Comparison of ENCODE assay signal across 23 mouse cellular contexts in genomic region chr15:31044983-31045382, GRCm38 (mm10).
A peak's percentile ranks its signal among the peaks of the same experiment; 100 is the strongest.
DNase-seq lines count a peak whose midpoint lies in the region; ATAC-seq lines count a peak whose summit lies in the region.
"Had no signal": no experiment of that assay in that cellular context is flagged by ENCODE, and none has a peak within 500 bp of the region (broad histone marks: within the 10 kb centered on the region; RNA-seq: fewer than 3 reads in every experiment).

No protein-coding gene starts in this region.

- no peak overlapping the region for H3K9ac ChIP-seq in heart, embryonic 12.5 days
- H3K9ac ChIP-seq: embryonic facial prominence, embryonic 12.5 days; forebrain, embryonic 13.5 days; forebrain, embryonic 15.5 days had no signal

- H3K4me1 ChIP-seq in heart, embryonic 12.5 days (replicated peaks): no peaks in the 10 kb centered on the region
- H3K4me1 ChIP-seq in heart, embryonic 10.5 days: no peaks in the 10 kb centered on the region
- H3K4me1 ChIP-seq: embryonic facial prominence, embryonic 10.5 days; embryonic facial prominence, embryonic 12.5 days; forebrain, embryonic 13.5 days; forebrain, embryonic 15.5 days had no signal

- DNase-seq in heart, adult 11 months: peak; percentile 86
- DNase-seq in heart, adult 8-10 months (ENCODE audit: low spot score): peak; percentile 16
- no peak for DNase-seq in heart, postnatal 25 days (ENCODE audit: low spot score)
- peak; percentile 6 to 20 for DNase-seq in heart, postnatal 10 days
- no peak for DNase-seq in heart, embryonic 10.5 days (ENCODE audit: low spot score)
- no peak for DNase-seq in cerebellum, adult 11 months
- DNase-seq: adrenal gland, adult 8-10 months; adrenal gland, postnatal 14 days; adrenal gland, postnatal 36 days; B cell, adult 2 months; cerebellum, adult 11-12 months; cerebellum, adult 2 months; cerebellum, adult 9-10 months had no signal

- no peak overlapping the region for H3K27ac ChIP-seq in heart, embryonic 12.5 days (ENCODE audit: poor library complexity, severe bottlenecking)
- no peak overlapping the region for H3K27ac ChIP-seq in heart, embryonic 10.5 days
- H3K27ac ChIP-seq: embryonic facial prominence, embryonic 10.5 days; embryonic facial prominence, embryonic 12.5 days; forebrain, embryonic 13.5 days; forebrain, embryonic 15.5 days had no signal

- no peaks in the 10 kb centered on the region for H3K36me3 ChIP-seq in heart, embryonic 12.5 days
- no peaks in the 10 kb centered on the region for H3K36me3 ChIP-seq in heart, embryonic 10.5 days
- H3K36me3 ChIP-seq: embryonic facial prominence, embryonic 10.5 days; embryonic facial prominence, embryonic 12.5 days; forebrain, embryonic 15.5 days; G1E had no signal

- H3K27me3 ChIP-seq in heart, embryonic 12.5 days (replicated peaks): no peaks in the 10 kb centered on the region
- H3K27me3 ChIP-seq in heart, embryonic 10.5 days (ENCODE audit: insufficient read depth, poor library complexity, severe bottlenecking): no peaks in the 10 kb centered on the region
- H3K27me3 ChIP-seq: CH12.LX; embryonic facial prominence, embryonic 12.5 days; forebrain, embryonic 13.5 days; forebrain, embryonic 15.5 days; Patski had no signal

- H3K9me3 ChIP-seq in heart, embryonic 12.5 days (replicated peaks): no peaks in the 10 kb centered on the region
- no peaks in the 10 kb centered on the region for H3K9me3 ChIP-seq in heart, embryonic 10.5 days
- H3K9me3 ChIP-seq: embryonic facial prominence, embryonic 10.5 days; embryonic facial prominence, embryonic 12.5 days; forebrain, embryonic 13.5 days; forebrain, embryonic 15.5 days; G1E had no signal

- intact Hi-C loops in heart, postnatal 25 days (cut with DNase I): no loop called here
- intact Hi-C loops in heart, postnatal 10 days (cut with DNase I): no loop called here

- no peak for ATAC-seq in heart, embryonic 12.5 days (ENCODE audit: insufficient number of reproducible peaks, low FRiP score)
- ATAC-seq: activated CD4-positive, CD25-positive, alpha-beta regulatory T cell, adult 4 months; CD4-positive, CD25-positive, alpha-beta regulatory T cell, adult 4 months; forebrain, embryonic 13.5 days; forebrain, embryonic 15.5 days; Patski had no signal

- H3K4me3 ChIP-seq in heart, embryonic 12.5 days: no peak overlapping the region
- H3K4me3 ChIP-seq in heart, embryonic 10.5 days: no peak overlapping the region
- H3K4me3 ChIP-seq: embryonic facial prominence, embryonic 10.5 days; embryonic facial prominence, embryonic 12.5 days; forebrain, embryonic 13.5 days; forebrain, embryonic 15.5 days had no signal

- 44% methylated on average over 1 of the region's 1 CpGs for WGBS in heart, embryonic 12.5 days
- 57% methylated on average over 1 of the region's 1 CpGs for WGBS in heart, embryonic 10.5 days

- no peak overlapping the region for H3K4me2 ChIP-seq in heart, embryonic 12.5 days
- H3K4me2 ChIP-seq: embryonic facial prominence, embryonic 12.5 days; forebrain, embryonic 13.5 days; forebrain, embryonic 15.5 days had no signal

Comparison
In these comparisons a context has a peak if more than half of its experiments do, and no peak if none do; other contexts are left out.
1. DNase-seq: peak in heart, adult 11 months (single experiment), heart, adult 8-10 months (single experiment) and heart, postnatal 10 days (2 of 2); none in heart, postnatal 25 days (single experiment), heart, embryonic 10.5 days (single experiment) and cerebellum, adult 11 months (single experiment).